Mouse (Mus musculus) brain, embryonic 14.5 days (tissue): Measurements from ENCODE around the gene BC051142. TPM values are rescaled to one million over a fixed set of nuclear protein-coding genes. Genes with fewer than 3 reads are reported as not detected.

Source experiments
- DNase-seq: peaks from one replicate; pipeline ENCODE4 v3.0.0-alpha.2; 2011; ENCODE audit warnings: low read depth
- CTCF ChIP-seq: fragments of 200-500 bp; IDR thresholded peaks from 2 replicates; pipeline ENCODE4 v1.5.1; 2012; ENCODE audit warnings: inconsistent platforms, mild to moderate bottlenecking, moderate library complexity, borderline replicate concordance; ENCODE audit not compliant: insufficient read depth, insufficient read length; ENCODE audit errors: extremely low read depth
- POLR2A ChIP-seq: fragments of 200-500 bp; IDR thresholded peaks from 2 replicates; pipeline ENCODE4 v1.6.1; 2012; ENCODE audit warnings: mild to moderate bottlenecking, inconsistent platforms, borderline replicate concordance; ENCODE audit not compliant: poor library complexity, insufficient read depth, insufficient read length, severe bottlenecking; ENCODE audit errors: extremely low read depth
- polyA plus RNA-seq: library from polyadenylated mRNA; depleted of rRNA; stranded (reverse); fragments of >200 nt; gene quantifications from 2 replicates; pipeline ENCODE4 v1.2.3, GENCODE M21; 2012; rRNA removed

The BC051142 gene
- polyA plus RNA-seq, result 9.9 and 10.4 TPM in 2 replicates

DNA sequence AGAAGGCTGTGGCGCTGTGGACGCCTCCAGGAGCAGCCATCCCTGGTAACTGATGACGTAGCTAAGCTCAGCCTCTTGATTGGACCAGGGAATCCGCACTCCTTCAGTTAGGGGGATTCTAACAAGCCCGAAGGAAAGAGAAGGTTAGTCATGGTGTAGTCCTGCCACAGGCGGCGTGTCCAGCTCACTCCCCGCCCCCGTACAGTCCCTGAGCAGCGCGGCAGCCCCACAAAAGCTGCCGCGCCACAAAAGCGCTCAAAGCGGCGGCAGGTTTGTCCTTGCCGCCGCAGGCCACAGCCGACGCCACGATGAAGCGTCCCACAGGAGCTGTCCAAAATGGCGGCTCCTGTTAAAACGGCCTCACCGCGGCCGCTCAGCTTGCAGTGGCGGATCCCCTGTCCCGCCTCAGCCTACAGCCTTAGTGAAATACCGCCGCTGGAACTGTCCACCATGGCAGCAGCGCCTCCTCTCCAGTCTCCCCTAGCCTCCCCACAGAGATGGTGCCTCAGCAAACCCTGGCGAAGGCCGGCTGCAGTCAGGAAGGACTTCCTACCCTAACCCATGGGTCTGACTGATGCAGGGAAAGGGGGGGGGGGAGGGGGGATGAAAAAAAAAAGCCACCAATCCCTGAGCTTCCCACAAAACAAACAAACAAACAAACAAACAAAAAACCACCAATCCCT is at the start of gene BC051142:
Gene BC051142, plus strand, starts transcription at position 110 of the 683 bp plus-strand sequence.
- peak; percentile 97 for DNase-seq
- peak; percentile 76; the same call in 1 of the 2 replicates for TF ChIP-seq POLR2A
- TF ChIP-seq CTCF, result no peak

DNA sequence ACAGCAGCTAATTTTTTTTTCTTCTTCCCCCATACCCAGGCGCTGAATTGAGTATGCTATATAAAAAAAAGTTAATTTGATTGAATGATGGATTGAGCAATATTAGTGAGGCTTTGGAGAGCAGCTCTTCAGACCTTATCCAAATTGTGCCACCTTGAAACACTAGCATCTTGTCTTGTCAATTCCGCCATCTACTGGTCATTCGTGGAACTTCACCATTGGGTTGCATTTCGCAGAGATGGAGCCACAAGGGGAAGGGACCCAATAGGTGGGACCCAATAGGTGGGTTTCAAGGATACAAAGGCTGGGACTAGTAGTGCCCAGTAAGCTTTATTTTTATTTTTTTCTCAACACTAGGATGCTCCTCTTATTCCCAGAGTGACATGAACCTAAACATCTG is 49.2 kb upstream of the BC051142 start:
- peak; percentile 82 for DNase-seq
- TF ChIP-seq CTCF (peak; percentile 88), POLR2A (no peak)

DNA sequence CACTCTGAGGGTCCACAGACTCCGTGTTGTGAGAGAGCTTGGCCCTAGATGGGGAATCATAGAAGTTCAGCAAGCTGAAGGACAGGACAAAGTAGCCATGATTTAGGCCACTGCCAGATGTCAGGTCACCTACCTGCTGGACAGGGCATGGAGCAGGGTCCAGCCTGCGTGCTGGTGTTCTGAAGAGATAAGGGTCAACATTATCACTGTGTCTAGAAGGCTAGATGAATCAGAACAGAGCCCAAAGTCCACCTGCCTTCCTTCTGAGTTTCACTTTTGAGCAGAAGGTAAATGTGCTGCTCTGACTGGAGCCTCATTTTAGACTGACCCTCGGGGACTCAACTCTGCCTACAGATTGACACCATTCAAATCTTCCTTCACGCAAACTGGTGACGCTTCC is 44.1 kb upstream of the BC051142 start, which contains the start of gene Btnl2:
Gene Btnl2, plus strand, starts transcription at position 284 of the 400 bp plus-strand sequence.
- no peak for TF ChIP-seq CTCF
- TF ChIP-seq POLR2A, result no peak
- DNase-seq, result no peak

DNA sequence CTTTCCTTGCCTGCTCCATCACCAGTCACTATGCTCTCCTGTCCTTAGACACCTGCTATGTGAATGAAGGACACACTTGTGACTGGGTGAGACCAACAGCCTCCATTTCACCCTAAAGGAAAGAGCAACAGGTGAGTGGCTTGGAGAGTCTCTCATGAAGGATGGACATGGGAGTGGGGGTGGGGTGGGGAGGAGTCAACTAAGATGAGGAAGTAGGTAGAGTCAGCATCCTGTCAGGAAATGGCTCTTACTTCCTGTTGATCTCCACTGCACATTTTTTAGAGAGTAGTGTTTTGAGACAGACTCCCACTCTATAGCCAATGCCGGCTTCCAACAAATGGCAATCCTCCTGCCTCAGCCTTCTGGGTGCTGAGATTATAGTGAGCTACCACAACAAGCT is 43.7 kb upstream of the BC051142 start:
- TF ChIP-seq CTCF, result no peak
- TF ChIP-seq POLR2A, result no peak

DNA sequence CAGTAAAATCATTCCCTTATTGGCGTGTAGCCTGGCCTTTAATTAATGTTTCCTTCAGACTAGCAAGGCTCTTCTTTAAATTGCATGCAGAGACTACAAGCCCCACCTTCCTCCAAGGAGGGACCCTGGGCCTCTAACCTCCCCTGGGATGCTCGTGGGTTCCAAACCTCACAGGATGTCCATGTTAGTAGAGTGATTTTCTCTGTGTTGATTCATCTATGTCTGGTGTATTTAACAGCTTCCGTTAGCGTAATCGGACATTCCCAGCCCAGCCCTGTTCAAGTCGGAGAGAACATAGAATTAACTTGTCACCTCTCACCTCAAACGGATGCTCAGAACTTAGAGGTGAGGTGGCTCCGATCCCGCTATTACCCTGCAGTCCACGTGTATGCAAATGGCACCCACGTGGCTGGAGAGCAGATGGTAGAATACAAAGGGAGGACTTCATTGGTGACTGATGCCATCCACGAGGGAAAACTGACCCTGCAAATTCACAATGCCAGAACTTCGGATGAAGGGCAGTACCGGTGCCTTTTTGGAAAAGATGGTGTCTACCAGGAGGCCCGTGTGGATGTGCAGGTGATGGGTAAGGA is 35.6 kb upstream of the BC051142 start:
- DNase-seq, result no peak
- TF ChIP-seq CTCF, result no peak
- no peak for TF ChIP-seq POLR2A

More for the DNA sequence above, 43.7 kb upstream of the BC051142 start:
- DNase-seq, result no peak

DNA sequence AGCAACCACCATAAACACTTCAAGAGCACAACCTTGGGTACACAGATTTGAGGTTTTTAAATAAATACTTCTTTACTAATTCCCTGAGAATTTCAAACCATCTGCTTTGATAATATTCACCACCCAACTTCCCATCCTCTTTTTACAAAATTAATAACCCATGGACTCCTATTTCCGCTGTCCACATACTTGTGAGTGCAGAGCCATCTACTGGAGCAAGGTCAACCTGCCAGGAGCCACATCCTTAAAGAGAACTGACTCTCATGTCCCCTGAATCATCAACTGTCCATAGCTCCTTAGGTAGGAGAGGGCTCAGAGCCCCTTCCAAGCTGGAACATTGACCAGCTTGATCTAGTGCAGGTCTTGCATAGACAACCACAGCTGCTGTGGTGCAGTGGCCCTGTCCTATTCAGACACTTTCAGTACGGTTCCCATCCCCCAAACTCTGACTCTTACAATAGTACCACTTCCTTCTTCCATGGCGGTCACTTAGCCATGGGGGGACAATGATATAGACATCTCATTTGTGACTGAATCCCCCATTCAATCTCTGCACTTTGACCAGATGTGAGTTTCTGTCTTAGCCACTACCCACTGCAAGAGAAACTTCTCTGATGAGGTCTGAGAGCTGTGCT is 34.8 kb upstream of the BC051142 start:
- DNase-seq, result no peak
- TF ChIP-seq POLR2A (no peak), CTCF (no peak)

DNA sequence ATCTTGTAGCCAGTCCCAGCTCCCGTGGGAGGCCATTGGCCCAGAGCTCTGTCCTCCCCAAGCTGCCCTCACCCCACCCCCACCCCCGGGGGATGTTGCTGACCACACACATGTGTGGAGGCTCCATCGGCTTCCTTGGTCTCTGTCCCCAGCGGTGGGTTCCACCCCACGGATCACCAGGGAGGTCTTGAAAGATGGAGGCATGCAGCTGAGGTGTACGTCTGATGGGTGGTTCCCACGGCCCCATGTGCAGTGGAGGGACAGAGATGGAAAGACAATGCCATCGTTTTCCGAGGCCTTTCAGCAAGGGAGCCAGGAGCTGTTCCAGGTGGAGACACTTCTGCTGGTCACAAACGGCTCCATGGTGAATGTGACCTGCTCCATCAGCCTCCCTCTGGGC is 33.6 kb upstream of the BC051142 start:
- TF ChIP-seq CTCF, result no peak
- TF ChIP-seq POLR2A, result no peak

DNA sequence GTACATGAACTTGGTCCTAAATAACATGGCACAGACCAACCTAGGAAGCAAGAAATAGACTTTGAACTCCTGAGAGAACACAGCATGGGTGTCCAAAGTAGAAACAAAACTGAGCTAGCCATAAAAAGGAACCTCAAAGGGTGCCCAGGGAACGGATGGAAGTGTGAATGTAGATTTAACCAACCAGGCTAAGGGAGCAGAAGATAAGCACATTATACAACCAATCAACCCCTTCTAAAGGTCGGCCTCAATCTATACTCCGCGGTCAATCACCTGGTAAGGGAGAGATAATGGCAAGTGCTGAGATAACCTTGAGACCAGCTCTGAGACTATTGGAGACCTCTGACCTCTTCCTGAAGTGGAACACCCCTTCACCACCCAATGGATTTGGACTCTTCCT is 28.1 kb upstream of the BC051142 start:
- TF ChIP-seq CTCF (no peak), POLR2A (no peak)
- DNase-seq, result no peak

More for the DNA sequence above, 33.6 kb upstream of the BC051142 start:
- DNase-seq, result no peak

DNA sequence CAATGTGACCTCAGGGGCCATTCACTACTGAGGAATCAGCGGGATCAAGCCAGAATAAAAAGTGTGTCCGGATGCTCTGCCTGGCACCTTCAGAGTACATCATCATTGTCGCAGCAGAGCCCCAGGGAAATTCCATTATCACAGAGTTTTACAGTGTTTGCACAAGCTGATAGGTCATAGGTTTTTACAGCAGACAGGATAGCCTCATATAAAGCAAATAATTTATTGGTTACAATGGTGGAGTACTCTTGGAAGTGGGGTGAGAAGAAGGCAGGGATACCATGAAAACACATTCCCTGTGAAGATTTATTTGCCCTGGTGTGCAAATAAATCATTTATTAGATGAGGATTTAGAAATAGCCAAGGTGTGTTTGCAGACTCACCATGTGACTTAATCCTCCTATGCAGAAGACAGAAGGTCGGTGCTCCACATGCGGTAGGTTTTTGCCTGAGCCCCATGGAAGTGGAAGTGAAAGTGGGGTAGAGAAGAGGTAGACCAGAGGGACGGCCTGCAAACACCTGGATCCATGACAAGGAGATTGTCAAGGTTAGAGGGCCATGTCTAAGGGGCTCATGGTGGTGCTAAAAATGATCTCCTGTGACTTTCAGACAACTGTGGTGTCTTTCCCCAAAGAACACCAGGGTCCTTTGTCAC is 25.4 kb upstream of the BC051142 start:
- TF ChIP-seq POLR2A (no peak), CTCF (no peak)
- DNase-seq, result no peak

DNA sequence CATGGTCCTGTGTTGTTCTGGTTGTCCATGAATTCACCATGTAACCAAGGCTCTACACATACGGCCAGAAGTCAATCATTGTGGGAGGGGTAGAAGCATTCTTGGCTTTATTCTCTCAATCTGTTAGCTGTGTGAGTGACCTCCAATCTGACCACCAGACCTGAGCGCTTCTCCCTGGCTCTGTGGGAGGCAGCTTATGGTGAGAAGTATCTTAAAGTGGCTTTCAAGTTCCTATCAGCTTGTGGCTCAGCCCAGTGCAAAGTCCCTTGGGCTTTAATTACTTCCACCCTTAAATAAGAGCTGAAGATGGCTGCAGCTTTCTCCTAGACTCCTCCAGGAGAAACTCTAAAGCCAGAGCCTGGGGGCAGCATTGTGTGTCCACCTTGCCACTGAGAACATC is 21.8 kb upstream of the BC051142 start, which contains the start of gene Btnl1:
Gene Btnl1, plus strand, starts transcription at position 286 of the 400 bp plus-strand sequence.
- TF ChIP-seq CTCF, result no peak
- TF ChIP-seq POLR2A, result no peak

DNA sequence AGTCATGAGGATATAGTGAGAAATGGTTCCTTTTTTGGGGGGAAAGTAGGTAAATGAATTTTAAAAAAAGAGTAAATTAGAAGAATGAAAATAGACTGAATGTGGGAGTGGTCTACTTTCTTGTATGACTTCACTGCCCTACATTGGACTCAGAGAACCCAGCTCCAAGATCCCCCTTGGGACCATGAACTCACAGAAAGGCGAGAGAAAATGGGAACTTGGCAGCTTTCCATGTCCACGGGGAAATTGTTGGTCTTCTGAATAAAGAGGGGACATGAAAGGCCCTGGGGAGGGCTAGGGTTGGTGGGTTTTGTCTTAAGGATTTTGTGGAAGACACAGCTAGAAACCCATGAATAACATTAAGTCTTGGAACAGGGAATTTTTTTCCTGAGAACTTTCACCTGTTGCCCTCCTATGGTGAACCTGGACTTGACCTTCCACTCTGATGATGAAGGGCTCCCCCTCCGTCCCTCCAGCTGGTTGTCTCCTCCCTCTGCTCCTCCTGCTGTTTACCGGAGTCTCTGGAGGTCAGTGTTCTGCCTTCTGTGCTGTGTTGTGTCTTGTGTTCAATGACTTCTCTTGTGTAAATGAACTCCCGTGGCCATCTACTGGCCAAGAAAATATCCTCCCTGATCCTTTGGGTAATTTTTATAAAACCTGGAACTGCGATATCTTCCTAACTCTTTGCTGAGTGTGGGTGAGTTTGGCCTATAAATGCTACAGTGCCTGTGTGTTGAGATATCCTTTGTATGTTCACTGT is 21.0 kb upstream of the BC051142 start:
- TF ChIP-seq CTCF (no peak), POLR2A (no peak)
- no peak for DNase-seq

More for the DNA sequence above, 21.8 kb upstream of the BC051142 start, which contains the start of gene Btnl1:
- DNase-seq, result no peak

DNA sequence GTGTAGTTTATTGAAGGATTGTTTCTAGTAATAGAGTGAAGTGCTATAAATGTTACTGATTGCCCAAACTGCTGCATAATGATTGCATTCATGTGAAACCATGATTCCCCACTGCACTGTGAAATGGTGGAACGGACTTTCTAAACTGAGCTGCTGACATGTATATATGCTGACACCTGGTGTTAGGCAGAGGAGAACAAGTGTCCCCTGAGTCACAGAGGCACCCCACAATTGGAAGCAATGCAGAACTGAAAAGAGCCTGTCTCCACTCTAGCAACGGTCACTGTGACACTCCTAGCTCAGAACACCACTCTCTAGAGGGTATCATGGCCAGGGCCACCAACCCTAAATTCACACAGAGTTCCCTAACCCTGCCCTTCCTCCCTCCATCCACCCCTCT is 19.9 kb upstream of the BC051142 start:
- DNase-seq, result no peak
- no peak for TF ChIP-seq POLR2A
- TF ChIP-seq CTCF, result no peak
